ENCODE assay signal across 8 mouse cellular contexts in genomic region chr17:6106361-6107014, GRCm38 (mm10). TPM values are rescaled to one million over a fixed set of nuclear protein-coding genes. Genes with fewer than 3 reads are reported as not detected.
A peak's percentile ranks its signal among the peaks of the same experiment; 100 is the strongest.
DNase-seq lines count a peak whose midpoint lies in the region; ATAC-seq and TF ChIP-seq lines count a peak whose summit lies in the region.

Gene Tulp4, plus strand, starts transcription at chr17:6106437.

- peaks cover 11% of the 10 kb centered on the region for H3K36me3 ChIP-seq in G1E (replicated peaks)
- H3K36me3 ChIP-seq in forebrain, postnatal 0 days (ENCODE audit: insufficient read depth): no peaks in the 10 kb centered on the region
- H3K36me3 ChIP-seq in neural tube, embryonic 14.5 days (ENCODE audit: control insufficient read depth, insufficient read depth, low read length): peaks cover 3% of the 10 kb centered on the region; the same call in 1 of the 2 replicates
- 0 out of 2 replicates have a peak, but pooled peaks cover 2% of the 10 kb centered on the region for H3K36me3 ChIP-seq in testis, adult 2 months (ENCODE audit: control insufficient read depth, insufficient read depth, low read length)

- peak within 1 kb of the TSS; percentile 97 for H3K27ac ChIP-seq in forebrain, postnatal 0 days (ENCODE audit: low read depth, low read length)
- peak within 1 kb of the TSS; percentile 99 for H3K27ac ChIP-seq in neural tube, embryonic 14.5 days (ENCODE audit: low read depth, low read length)
- peak within 1 kb of the TSS; percentile 77 for H3K27ac ChIP-seq in testis, adult 2 months (ENCODE audit: control insufficient read depth, insufficient read depth, low read depth, low read length)

- peak; percentile 88 for ATAC-seq in G1E (ENCODE audit: extremely low read depth, insufficient number of reproducible peaks, low FRiP score, poor library complexity, severe bottlenecking)
- ATAC-seq in forebrain, postnatal 0 days: peak; percentile 96
- peak; percentile 97 for ATAC-seq in neural tube, embryonic 14.5 days (ENCODE audit: low read depth)

- intact Hi-C loops in heart, postnatal 36 days (cut with DNase I): loop anchor here (2.0 to 5.0 kb wide), 2 partner anchors 66 to 86 kb away; no protein-coding TSS in a partner anchor

- peak within 1 kb of the TSS; percentile 89 for H3K9ac ChIP-seq in forebrain, postnatal 0 days
- H3K9ac ChIP-seq in neural tube, embryonic 14.5 days (replicated peaks; ENCODE audit: low read depth, low read length): peak within 1 kb of the TSS; percentile 98

- H3K27me3 ChIP-seq in G1E (ENCODE audit: insufficient read depth, low read length): no peaks in the 10 kb centered on the region
- no peaks in the 10 kb centered on the region for H3K27me3 ChIP-seq in forebrain, postnatal 0 days (ENCODE audit: insufficient read depth, low read length)
- H3K27me3 ChIP-seq in neural tube, embryonic 14.5 days (ENCODE audit: control insufficient read depth, insufficient read depth, low read length): no peaks in the 10 kb centered on the region
- H3K27me3 ChIP-seq in testis, adult 2 months (ENCODE audit: control insufficient read depth, insufficient read depth, low read length): no peaks in the 10 kb centered on the region

- 4% methylated on average over 48 of the region's 76 CpGs for WGBS in forebrain, postnatal 0 days
- under 1% methylated on average over 26 of the region's 76 CpGs for WGBS in neural tube, embryonic 14.5 days

- H3K4me2 ChIP-seq in forebrain, postnatal 0 days (ENCODE audit: low read depth): peak within 1 kb of the TSS; percentile 72
- H3K4me2 ChIP-seq in neural tube, embryonic 14.5 days (ENCODE audit: low read depth, low read length): peak within 1 kb of the TSS; percentile 95

- H3K4me3 ChIP-seq in G1E (ENCODE audit: low read depth, low read length): peak within 1 kb of the TSS; percentile 75
- H3K4me3 ChIP-seq in forebrain, postnatal 0 days (ENCODE audit: low read depth, low read length): peak within 1 kb of the TSS; percentile 75
- peak within 1 kb of the TSS; percentile 89 for H3K4me3 ChIP-seq in neural tube, embryonic 14.5 days (ENCODE audit: low read depth, low read length)
- H3K4me3 ChIP-seq in testis, adult 2 months (ENCODE audit: control insufficient read depth, low read depth, low read length): peak within 1 kb of the TSS; percentile 92

- peak; percentile 89 for DNase-seq in G1E (ENCODE audit: low spot score)
- DNase-seq in cerebellum, adult 18-20 months: peak; percentile 80 to 86
- DNase-seq in forebrain, postnatal 0 days: peak; percentile 94
- peak; percentile 77 to 91 for DNase-seq in heart, postnatal 36 days
- peak; percentile 78 to 88 for DNase-seq in layer of hippocampus, adult 18-20 months (ENCODE audit: low spot score in 2 of 2)
- DNase-seq in lung, adult 18-20 months: peak; percentile 84 to 87

- TF ChIP-seq POLR2A in testis, adult 2 months (IDR thresholded peaks at IDR 0.05; ENCODE audit: control insufficient read depth, low read depth, low read length): peak; percentile 76

- TF ChIP-seq CTCF in G1E (IDR thresholded peaks at IDR 0.05; ENCODE audit: low read depth, low read length): no peak
- no peak for TF ChIP-seq CTCF in forebrain, postnatal 0 days (IDR thresholded peaks at IDR 0.05; ENCODE audit: low read depth)
- no peak for TF ChIP-seq CTCF in testis, adult 2 months (IDR thresholded peaks at IDR 0.05; ENCODE audit: control insufficient read depth, insufficient read depth, insufficient replicate concordance, low read depth, low read length)

- H3K9me3 ChIP-seq in G1E (replicated peaks): no peaks in the 10 kb centered on the region
- no peaks in the 10 kb centered on the region for H3K9me3 ChIP-seq in forebrain, postnatal 0 days (ENCODE audit: low read length)
- no peaks in the 10 kb centered on the region for H3K9me3 ChIP-seq in neural tube, embryonic 14.5 days (ENCODE audit: control insufficient read depth, low read length)

- peaks cover 25% of the 10 kb centered on the region for H3K4me1 ChIP-seq in G1E (ENCODE audit: insufficient read depth, low read depth, low read length)
- peaks cover 9% of the 10 kb centered on the region for H3K4me1 ChIP-seq in forebrain, postnatal 0 days (ENCODE audit: insufficient read depth)
- H3K4me1 ChIP-seq in neural tube, embryonic 14.5 days (ENCODE audit: control insufficient read depth, insufficient read depth, low read length): peaks cover 29% of the 10 kb centered on the region
- H3K4me1 ChIP-seq in testis, adult 2 months (ENCODE audit: control insufficient read depth, insufficient read depth, low read length): peaks cover 2% of the 10 kb centered on the region

RNA-seq across cellular contexts. Expression of gene Tulp4, which starts in this region (rescaled TPM):
- total RNA-seq in G1E (2014; fragmentation: Nextera tagmentation) (57.5 and 61.2 TPM in 2 replicates), G1E (2017) (46.4 and 53.0 TPM in 2 replicates)
- 17.6 and 19.3 TPM in 2 replicates for polyA plus RNA-seq in G1E (2012)
- total RNA-seq in forebrain, postnatal 0 days (2014; rRNA removed): 380 and 417 TPM in 2 replicates
- 82.4 and 92.0 TPM in 2 replicates for polyA plus RNA-seq in forebrain, postnatal 0 days (2015; fragmentation: Nextera tagmentation; extraction: Ambion mirVana)
- total RNA-seq in heart, postnatal 36 days (2021): 100 to 1,000 TPM; 105 to 115 TPM
- 100 to 1,000 TPM; 309 to 329 TPM for total RNA-seq in layer of hippocampus, adult 18-20 months (2021)
- polyA plus RNA-seq in neural tube, embryonic 14.5 days (2014; fragmentation: Nextera tagmentation; extraction: Ambion mirVana): 162 and 238 TPM in 2 replicates
- polyA plus RNA-seq in testis, adult 2 months (2012; rRNA removed): 179 and 200 TPM in 2 replicates

Comparison
In these comparisons a context has a peak if more than half of its experiments do, and no peak if none do; other contexts are left out.
1. Peak in every context shown above with its lines: DNase-seq, ATAC-seq, H3K4me3 ChIP-seq and H3K27ac ChIP-seq.